Mouse (Mus musculus): ENCODE data around the gene Adra1b. TPM values are rescaled to one million over a fixed set of nuclear protein-coding genes. Genes with fewer than 3 reads are reported as not detected.
A peak's percentile ranks its signal among the peaks of the same experiment; 100 is the strongest.

Adra1b gene
- 10 to 100 TPM; 37.6 to 48.8 (median 44.3) TPM for total RNA-seq (2022)

GRCm38 (mm10) chr11:43901051-43901654 lies at the start of gene Adra1b:
TSS of gene Adra1b (minus strand) at chr11:43901210.
- no peak for DNase-seq (ENCODE audit: low spot score)

- no peak for DNase-seq (ENCODE audit: low spot score)
Measured at GRCm38 (mm10) chr11:43950274-43950673, 49.3 kb upstream of the Adra1b start.

- DNase-seq (ENCODE audit: low spot score), result no peak
Measured at GRCm38 (mm10) chr11:43943781-43944180, 42.8 kb upstream of the Adra1b start.

- DNase-seq (ENCODE audit: low spot score), result no peak
Measured at GRCm38 (mm10) chr11:43943167-43943566, 42.2 kb upstream of the Adra1b start.

GRCm38 (mm10) chr11:43940501-43941202 lies 39.6 kb upstream of the Adra1b start:
- DNase-seq (ENCODE audit: low spot score), result no peak

DNA sequence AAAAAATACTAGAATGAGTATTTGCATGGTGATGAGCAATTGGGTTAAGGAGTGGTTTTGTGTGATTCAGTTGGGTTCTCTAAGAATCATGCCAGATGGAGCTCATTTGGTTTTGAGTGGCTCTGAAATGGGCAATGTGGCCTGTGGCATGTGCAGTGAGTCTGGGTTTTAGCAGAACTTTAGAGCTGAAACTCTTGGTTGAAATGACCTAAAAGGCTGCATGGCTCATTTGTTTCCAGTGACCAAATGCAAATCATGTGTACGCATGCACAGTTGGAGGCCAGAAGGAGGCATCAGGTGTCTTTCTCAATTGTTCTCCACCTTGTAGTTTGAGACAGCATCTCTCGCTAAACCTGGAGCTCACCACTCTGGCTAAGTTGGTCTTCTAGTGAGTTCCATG lies 35.0 kb upstream of the Adra1b start:
- DNase-seq (ENCODE audit: low spot score), result no peak

- DNase-seq (ENCODE audit: low spot score), result no peak
Measured at GRCm38 (mm10) chr11:43933480-43933879, 32.5 kb upstream of the Adra1b start.

DNA sequence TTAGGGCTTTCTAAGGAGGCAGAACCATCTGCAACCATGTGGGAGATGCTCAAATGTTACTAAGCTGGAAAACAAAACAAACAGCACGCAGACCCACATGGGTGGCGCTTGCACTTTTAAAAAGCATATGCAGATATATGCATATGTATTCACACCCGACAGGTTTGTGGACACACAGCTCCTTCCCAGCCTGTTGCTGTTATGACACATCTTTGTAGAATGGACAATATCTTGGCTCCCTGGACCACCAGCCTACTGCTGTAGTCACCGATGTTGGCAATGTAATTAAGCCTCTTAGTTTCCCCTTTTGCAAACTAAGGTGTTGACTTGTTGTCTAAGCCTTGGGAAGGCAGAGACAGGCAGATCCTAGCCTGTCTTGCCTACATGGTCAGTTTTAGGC lies 32.0 kb upstream of the Adra1b start:
- DNase-seq (ENCODE audit: low spot score), result no peak

GRCm38 (mm10) chr11:43930191-43930590 lies 29.2 kb upstream of the Adra1b start:
- DNase-seq (ENCODE audit: low spot score), result no peak

- DNase-seq (ENCODE audit: low spot score), result no peak
Measured at GRCm38 (mm10) chr11:43929706-43930105, 28.7 kb upstream of the Adra1b start.

GRCm38 (mm10) chr11:43929178-43929577 lies 28.2 kb upstream of the Adra1b start:
- peak; percentile 65 for DNase-seq (ENCODE audit: low spot score)

- DNase-seq (ENCODE audit: low spot score), result no peak
Measured at GRCm38 (mm10) chr11:43927133-43927815, 26.3 kb upstream of the Adra1b start.

- no peak for DNase-seq (ENCODE audit: low spot score)
Measured at GRCm38 (mm10) chr11:43926163-43926562, 25.2 kb upstream of the Adra1b start.

GRCm38 (mm10) chr11:43925584-43925983 lies 24.6 kb upstream of the Adra1b start:
- DNase-seq (ENCODE audit: low spot score), result peak; percentile 32

GRCm38 (mm10) chr11:43921701-43922100 lies 20.7 kb upstream of the Adra1b start:
- DNase-seq (ENCODE audit: low spot score), result no peak

- DNase-seq (ENCODE audit: low spot score), result no peak
Measured at GRCm38 (mm10) chr11:43919492-43920055, 18.6 kb upstream of the Adra1b start.

- no peak for DNase-seq (ENCODE audit: low spot score)
Measured at GRCm38 (mm10) chr11:43914552-43915447, 13.8 kb upstream of the Adra1b start.

DNA sequence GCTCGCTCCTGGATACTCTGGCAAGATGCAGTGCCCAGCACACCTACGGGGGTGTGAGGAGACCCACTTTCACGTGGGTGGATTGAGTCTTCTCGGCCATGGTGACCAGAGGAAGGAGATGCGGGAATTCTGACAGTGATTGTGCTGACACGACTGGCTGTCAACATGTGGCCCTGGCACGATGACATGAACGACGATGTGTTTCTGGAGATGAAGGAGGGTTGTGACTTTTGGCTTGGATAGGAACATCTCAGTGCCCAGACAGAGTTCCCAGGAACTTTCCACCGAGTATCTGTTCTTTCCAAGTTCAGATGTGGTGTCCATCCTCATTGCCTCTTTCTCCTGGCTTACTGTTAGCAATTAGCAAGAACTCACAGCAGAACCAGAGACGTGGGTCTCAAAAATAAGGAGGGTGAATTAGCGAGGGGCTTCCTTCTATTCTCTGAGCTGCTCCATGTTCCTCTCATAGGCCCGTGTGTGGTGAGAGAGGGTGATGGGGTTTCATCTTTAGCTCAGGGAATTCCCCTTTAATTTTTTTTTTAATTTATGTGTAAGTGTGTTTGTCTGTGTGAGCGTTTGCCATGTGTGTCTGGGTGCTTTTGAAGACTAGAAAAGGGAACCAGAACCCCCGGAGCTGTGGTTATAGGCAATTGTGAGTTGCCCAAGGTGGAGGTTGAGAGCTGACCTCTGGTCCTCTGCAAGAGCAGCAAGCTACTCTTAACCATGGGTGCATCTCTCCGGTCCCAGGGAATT lies 11.3 kb upstream of the Adra1b start:
- no peak for DNase-seq (ENCODE audit: low spot score)

GRCm38 (mm10) chr11:43911646-43912045 lies 10.6 kb upstream of the Adra1b start:
- DNase-seq (ENCODE audit: low spot score), result no peak

GRCm38 (mm10) chr11:43903351-43903750 lies 2.3 kb upstream of the Adra1b start:
- DNase-seq (ENCODE audit: low spot score), result no peak

DNA sequence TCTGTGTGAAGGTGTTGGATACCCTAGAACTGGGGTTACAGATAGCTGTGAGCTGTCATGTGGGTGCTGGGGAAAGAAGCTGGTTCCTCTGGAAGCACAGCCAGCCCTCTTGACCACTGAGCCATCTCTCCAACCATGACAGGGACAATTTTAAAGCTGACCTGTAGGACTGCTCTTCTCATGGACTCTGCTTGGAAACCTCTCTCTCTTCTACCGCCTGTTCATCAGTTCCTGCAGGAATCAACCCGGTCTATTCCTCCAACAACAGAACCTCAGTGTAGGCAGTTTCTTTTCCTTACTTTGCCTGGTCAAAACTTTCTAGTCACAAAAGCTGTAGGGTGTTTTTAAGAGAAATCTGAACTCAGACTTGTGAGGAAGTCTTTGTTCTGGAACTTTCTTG lies 1.3 kb downstream of the Adra1b start:
- DNase-seq (ENCODE audit: low spot score), result no peak
